Mouse (Mus musculus) gastrocnemius, postnatal 36 days (tissue): Measurements from ENCODE around the gene Ankrd16. TPM values are rescaled to one million over a fixed set of nuclear protein-coding genes. Genes with fewer than 3 reads are reported as not detected.

Source experiments
- DNase-seq, 2 experiments: peaks; one replicate each; pipeline ENCODE4 v3.0.0; 2022
- intact Hi-C: fragments of 180-260 bp; cut with DNase I; formaldehyde crosslinking; loops from one replicate; pipeline ENCODE4 v1.15.1; 2025
- total RNA-seq, 2 experiments: library from RNA; stranded (reverse); gene quantifications; 2 replicates each; pipeline ENCODE4 v1.2.3; 2021

Ankrd16 gene
- total RNA-seq, 2 experiments from 2014 or later = 21.9 to 24.9 TPM

GRCm38 (mm10) chr2:11801299-11801930 is 23.7 kb downstream of the Ankrd16 start:
- no peak for DNase-seq
- intact Hi-C loops = no loop called here

Other genes with a start within 250 kb of the Ankrd16 start
- gene Pfkfb3, start 223.8 kb upstream of the Ankrd16 start, total RNA-seq = 100 to 1,000 TPM; 128 to 161 TPM
- 10 to 100 TPM; 45.3 to 53.5 TPM for gene Rbm17, start 173.7 kb upstream of the Ankrd16 start, total RNA-seq
- not detected for gene Gm17490, start 151.6 kb upstream of the Ankrd16 start, total RNA-seq
- under 1 TPM; 0.41 to 0.69 TPM for gene Il2ra, start 135.1 kb upstream of the Ankrd16 start, total RNA-seq
- 10 to 100 TPM; 16.5 to 27.2 TPM for gene Il15ra, start 72.6 kb upstream of the Ankrd16 start, total RNA-seq
- gene Fbh1, start 294 bp upstream of the Ankrd16 start, total RNA-seq = 10 to 100 TPM; 26.3 to 30.5 TPM